Mouse (Mus musculus): Measurements from ENCODE around the gene Vill. TPM values are rescaled to one million over a fixed set of nuclear protein-coding genes. Genes with fewer than 3 reads are reported as not detected.

Vill gene
- polyA plus RNA-seq, 1 experiment from 2014 or later = 28.1 TPM

GRCm38 (mm10) chr9:119086451-119086850, 33.9 kb downstream of the Vill start:
- no peak overlapping the region for H3K9ac ChIP-seq
- H3K4me1 ChIP-seq = peaks cover 34% of the 10 kb centered on the region
- H3K4me2 ChIP-seq (replicated peaks) = no peak overlapping the region
- no peak overlapping the region for H3K4me3 ChIP-seq
- H3K36me3 ChIP-seq = no peaks in the 10 kb centered on the region
- H3K9me3 ChIP-seq = no peaks in the 10 kb centered on the region
- no peak for ATAC-seq (ENCODE audit: insufficient number of reproducible peaks, insufficient read depth, low FRiP score, low TSS enrichment)
- H3K27ac ChIP-seq = no peak overlapping the region
- WGBS = 38% methylated on average over 1 of the region's 1 CpGs
- peaks cover 6% of the 10 kb centered on the region; the same call in 1 of the 2 replicates for H3K27me3 ChIP-seq

DNA sequence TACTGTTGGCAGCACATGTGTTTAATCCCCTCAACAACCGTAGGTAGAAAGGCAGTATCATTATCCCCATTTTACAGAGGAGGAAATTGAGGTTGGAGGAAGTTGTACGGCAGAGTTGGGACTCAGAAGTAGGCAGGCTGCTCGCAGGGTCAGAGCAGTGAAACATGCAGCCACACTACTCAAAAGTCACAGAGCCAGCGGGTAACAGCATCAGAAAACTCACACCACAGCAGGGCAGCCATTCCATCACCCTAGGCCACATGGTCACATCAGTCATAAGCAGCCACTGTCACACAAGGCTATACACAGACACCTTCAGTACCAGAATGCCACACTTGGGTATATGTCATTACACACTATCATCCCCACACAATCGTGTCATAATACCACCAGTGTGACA, 34.7 kb downstream of the Vill start:
- H3K27me3 ChIP-seq = peaks cover 14% of the 10 kb centered on the region
- peak overlapping the region; percentile 59; the same call in 1 of the 2 replicates for H3K4me2 ChIP-seq (replicated peaks)
- ATAC-seq (ENCODE audit: insufficient number of reproducible peaks, insufficient read depth, low FRiP score, low TSS enrichment) = no peak
- H3K27ac ChIP-seq = no peak overlapping the region
- H3K9ac ChIP-seq = no peak overlapping the region
- H3K4me1 ChIP-seq = peaks cover 37% of the 10 kb centered on the region
- H3K4me3 ChIP-seq = no peak overlapping the region
- 85% methylated on average over 5 of the region's 5 CpGs for WGBS
- no peaks in the 10 kb centered on the region for H3K36me3 ChIP-seq
- no peaks in the 10 kb centered on the region for H3K9me3 ChIP-seq

GRCm38 (mm10) chr9:119088148-119088801, 35.7 kb downstream of the Vill start:
- peaks cover 34% of the 10 kb centered on the region; the same call in 1 of the 2 replicates for H3K4me1 ChIP-seq
- WGBS = 2% methylated on average over 24 of the region's 24 CpGs
- no peaks in the 10 kb centered on the region for H3K9me3 ChIP-seq
- 0 out of 2 replicates have a peak overlapping the region, but pooled peaks have one; percentile 8 for H3K9ac ChIP-seq
- peak overlapping the region; percentile 63 for H3K27ac ChIP-seq
- peaks cover 15% of the 10 kb centered on the region for H3K27me3 ChIP-seq
- peak overlapping the region; percentile 59 for H3K4me2 ChIP-seq (replicated peaks)
- H3K4me3 ChIP-seq = peak overlapping the region; percentile 35
- peak; percentile 78 for ATAC-seq (ENCODE audit: insufficient number of reproducible peaks, insufficient read depth, low FRiP score, low TSS enrichment)
- no peaks in the 10 kb centered on the region for H3K36me3 ChIP-seq

DNA sequence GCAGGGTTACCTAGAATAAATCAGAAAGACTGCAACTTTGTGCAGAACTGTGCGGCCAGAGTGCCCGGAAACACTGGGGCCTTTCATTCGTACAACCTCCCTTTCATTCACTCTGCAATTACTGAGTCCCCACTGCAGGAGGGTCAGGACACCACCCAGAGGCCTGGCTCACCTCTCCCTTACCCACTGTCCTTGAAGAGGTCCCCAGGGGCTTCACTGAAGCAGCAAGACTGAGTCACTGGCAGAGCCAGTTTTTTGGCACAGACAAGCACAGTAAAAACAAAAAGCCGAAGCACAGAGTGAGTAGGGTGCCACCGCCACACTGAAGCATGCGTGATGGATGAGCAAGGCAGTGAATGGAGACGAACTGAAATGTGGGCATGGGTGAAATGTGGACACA, 36.9 kb downstream of the Vill start:
- peaks cover 18% of the 10 kb centered on the region for H3K27me3 ChIP-seq
- no peak overlapping the region for H3K4me2 ChIP-seq (replicated peaks)
- peak overlapping the region; percentile 27; the same call in 1 of the 2 replicates for H3K27ac ChIP-seq
- no peaks in the 10 kb centered on the region for H3K36me3 ChIP-seq
- peaks cover 38% of the 10 kb centered on the region for H3K4me1 ChIP-seq
- no peaks in the 10 kb centered on the region for H3K9me3 ChIP-seq
- WGBS = 43% methylated on average over 7 of the region's 7 CpGs
- no peak overlapping the region for H3K4me3 ChIP-seq
- H3K9ac ChIP-seq = no peak overlapping the region
- ATAC-seq (ENCODE audit: insufficient number of reproducible peaks, insufficient read depth, low FRiP score, low TSS enrichment) = no peak

- ATAC-seq (ENCODE audit: insufficient number of reproducible peaks, insufficient read depth, low FRiP score, low TSS enrichment) = no peak
- H3K27me3 ChIP-seq = peaks cover 23% of the 10 kb centered on the region
- no peaks in the 10 kb centered on the region for H3K36me3 ChIP-seq
- no peaks in the 10 kb centered on the region for H3K9me3 ChIP-seq
- no peak overlapping the region for H3K27ac ChIP-seq
- peaks cover 38% of the 10 kb centered on the region for H3K4me1 ChIP-seq
- H3K4me3 ChIP-seq = no peak overlapping the region
- no peak overlapping the region for H3K9ac ChIP-seq
- WGBS = over 99% methylated on average over 5 of the region's 5 CpGs
- H3K4me2 ChIP-seq (replicated peaks) = no peak overlapping the region
These were observed 37.9 kb downstream of the Vill start for GRCm38 (mm10) chr9:119090462-119090861.

DNA sequence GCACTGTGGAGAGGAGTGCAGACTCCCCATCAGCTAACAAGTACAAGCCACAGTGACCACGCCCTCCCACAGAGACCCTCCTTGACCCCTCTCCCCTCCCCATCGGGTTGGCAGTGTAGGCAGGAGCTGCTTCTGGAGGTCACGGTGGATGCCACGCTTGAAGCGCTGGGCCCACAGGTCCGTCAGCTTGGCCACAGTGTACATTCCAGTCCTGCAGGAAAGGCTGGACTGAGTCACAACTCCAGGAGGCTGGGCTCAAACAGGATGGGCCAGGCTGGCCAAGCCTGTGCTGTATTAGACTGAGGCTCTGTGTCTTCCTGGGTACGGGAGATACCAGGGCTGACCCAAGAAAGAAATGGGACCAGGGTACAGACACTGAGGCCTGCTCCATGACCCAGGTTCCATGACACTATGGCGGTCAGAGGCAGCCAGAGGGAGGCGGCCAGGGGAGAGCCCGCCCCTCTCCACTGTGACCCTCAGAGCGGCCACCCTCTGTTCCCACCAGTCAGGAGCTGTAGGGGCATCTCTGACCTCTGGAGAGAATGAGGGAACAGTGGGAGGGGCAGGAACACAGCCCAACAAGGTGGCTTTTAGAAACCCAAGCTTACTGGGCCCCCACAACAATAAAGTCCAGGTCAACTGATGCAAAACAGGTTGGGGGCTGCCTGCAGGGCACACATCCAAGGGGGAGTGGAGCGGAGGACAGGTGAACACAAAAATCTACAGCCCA, 39.2 kb downstream of the Vill start:
- H3K9ac ChIP-seq = peak overlapping the region; percentile 64; the same call in 1 of the 2 replicates
- no peaks in the 10 kb centered on the region for H3K36me3 ChIP-seq

GRCm38 (mm10) chr9:119092473-119093418, 40.2 kb downstream of the Vill start:
- no peak for ATAC-seq (ENCODE audit: insufficient number of reproducible peaks, insufficient read depth, low FRiP score, low TSS enrichment)
- H3K4me1 ChIP-seq = peaks cover 31% of the 10 kb centered on the region
- H3K9ac ChIP-seq = peak overlapping the region; percentile 64
- H3K27ac ChIP-seq = no peak overlapping the region
- H3K4me2 ChIP-seq (replicated peaks) = peak overlapping the region; percentile 88
- H3K27me3 ChIP-seq = peaks cover 23% of the 10 kb centered on the region
- peak overlapping the region; percentile 59 for H3K4me3 ChIP-seq
- H3K36me3 ChIP-seq = no peaks in the 10 kb centered on the region
- WGBS = 2% methylated on average over 45 of the region's 45 CpGs
- H3K9me3 ChIP-seq = no peaks in the 10 kb centered on the region

More for the DNA sequence above, 39.2 kb downstream of the Vill start:
- Histone ChIP-seq H3K4me3 (peak overlapping the region; percentile 59), H3K27ac (no peak overlapping the region), H3K9me3 (no peaks in the 10 kb centered on the region), H3K4me2 (replicated peaks) (peak overlapping the region; percentile 88), H3K4me1 (peaks cover 34% of the 10 kb centered on the region), H3K27me3 (peaks cover 23% of the 10 kb centered on the region)
- no peak for ATAC-seq (ENCODE audit: insufficient number of reproducible peaks, insufficient read depth, low FRiP score, low TSS enrichment)
- 62% methylated on average over 12 of the region's 12 CpGs for WGBS

- peaks cover 23% of the 10 kb centered on the region for H3K27me3 ChIP-seq
- no peak within 1 kb of the TSS for H3K27ac ChIP-seq
- H3K36me3 ChIP-seq = no peaks in the 10 kb centered on the region
- peak within 1 kb of the TSS; percentile 88 for H3K4me2 ChIP-seq (replicated peaks)
- H3K4me1 ChIP-seq = peaks cover 22% of the 10 kb centered on the region
- H3K9ac ChIP-seq = peak within 1 kb of the TSS; percentile 64
- 7% methylated on average over 45 of the region's 45 CpGs for WGBS
- H3K9me3 ChIP-seq = no peaks in the 10 kb centered on the region
- peak within 1 kb of the TSS; percentile 59 for H3K4me3 ChIP-seq
- peak; percentile 66 for ATAC-seq (ENCODE audit: insufficient number of reproducible peaks, insufficient read depth, low FRiP score, low TSS enrichment)
These were observed 41.1 kb downstream of the Vill start, which contains the start of gene Plcd1 for GRCm38 (mm10) chr9:119093419-119094295. Plcd1 (minus strand) TSS chr9:119093502.

DNA sequence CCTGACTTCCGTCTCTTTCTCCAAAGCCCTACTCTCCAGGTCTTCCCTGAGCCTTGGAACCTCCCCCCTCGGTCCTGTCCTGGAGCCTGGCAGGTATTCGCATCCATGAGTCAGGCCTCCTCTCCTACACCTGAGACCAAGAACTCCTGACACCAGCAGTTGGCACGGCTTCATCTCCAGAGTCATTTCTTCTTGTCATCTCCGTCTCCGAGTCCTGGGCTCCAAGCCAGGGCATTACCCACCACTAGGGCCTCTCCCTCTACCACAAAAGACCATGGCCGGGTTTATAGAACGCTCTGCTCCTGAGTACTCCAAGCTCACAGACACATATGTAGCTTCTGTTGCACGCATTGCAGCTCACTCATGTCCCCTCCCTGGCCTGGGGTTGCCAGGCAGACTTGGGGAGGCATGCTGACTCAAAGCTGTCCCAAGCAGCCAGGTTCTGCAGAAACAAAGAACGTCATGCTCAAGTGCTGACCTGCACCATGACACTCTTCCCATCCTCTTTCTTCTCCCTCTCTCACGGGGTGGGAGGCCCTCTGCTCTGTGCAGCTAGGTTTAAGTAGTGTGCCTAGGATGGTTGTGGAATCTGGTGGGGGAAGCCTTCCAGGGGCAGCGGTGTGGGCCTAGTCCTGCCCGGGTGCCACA, 42.0 kb downstream of the Vill start:
- ATAC-seq (ENCODE audit: insufficient number of reproducible peaks, insufficient read depth, low FRiP score, low TSS enrichment) = no peak
- Histone ChIP-seq H3K27ac (no peak overlapping the region), H3K4me3 (no peak overlapping the region), H3K27me3 (peaks cover 23% of the 10 kb centered on the region), H3K36me3 (no peaks in the 10 kb centered on the region), H3K4me2 (replicated peaks) (no peak overlapping the region), H3K4me1 (peaks cover 16% of the 10 kb centered on the region), H3K9ac (0 out of 2 replicates have a peak overlapping the region, but pooled peaks have one; percentile 64), H3K9me3 (no peaks in the 10 kb centered on the region)
- WGBS = 80% methylated on average over 13 of the region's 13 CpGs

GRCm38 (mm10) chr9:119100177-119100898, 47.8 kb downstream of the Vill start:
- 17% methylated on average over 15 of the region's 15 CpGs for WGBS
- Histone ChIP-seq H3K27ac (no peak overlapping the region), H3K36me3 (no peaks in the 10 kb centered on the region), H3K4me2 (replicated peaks) (no peak overlapping the region; the same call in 1 of the 2 replicates), H3K4me1 (peaks cover 4% of the 10 kb centered on the region; the same call in 1 of the 2 replicates), H3K9me3 (no peaks in the 10 kb centered on the region), H3K4me3 (no peak overlapping the region), H3K9ac (no peak overlapping the region), H3K27me3 (no peaks in the 10 kb centered on the region; the same call in 1 of the 2 replicates)
- no peak for ATAC-seq (ENCODE audit: insufficient number of reproducible peaks, insufficient read depth, low FRiP score, low TSS enrichment)

Data from embryonic facial prominence, embryonic 12.5 days (tissue).